Mouse (Mus musculus): ENCODE results near the gene Serpinb1a.

Gene Serpinb1a

DNA sequence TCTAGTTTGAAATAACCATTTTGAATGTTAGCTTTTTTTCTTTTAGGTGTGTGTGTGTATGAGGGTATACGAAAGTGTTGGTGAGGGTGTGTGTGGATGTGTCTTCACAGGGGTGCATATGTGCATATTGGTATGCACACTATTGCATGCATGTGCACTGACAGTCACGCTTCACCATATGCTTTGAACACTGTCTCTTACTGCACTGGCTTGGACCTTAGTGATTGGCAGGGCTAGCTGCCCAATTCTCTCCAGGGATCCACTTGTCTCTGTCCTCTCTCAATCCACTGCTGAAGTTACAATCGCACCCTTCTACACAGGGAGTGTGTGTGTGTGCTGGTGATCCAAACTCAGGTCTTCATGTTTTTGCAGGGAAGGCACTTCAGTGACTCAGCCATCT lies 9.6 kb downstream of the Serpinb1a start:
- in situ Hi-C loops (cut with MboI, MseI) = no loop called here

GRCm38 (mm10) chr13:32839314-32839713 lies 11.7 kb downstream of the Serpinb1a start:
- in situ Hi-C loops (cut with MboI, MseI) = no loop called here

DNA sequence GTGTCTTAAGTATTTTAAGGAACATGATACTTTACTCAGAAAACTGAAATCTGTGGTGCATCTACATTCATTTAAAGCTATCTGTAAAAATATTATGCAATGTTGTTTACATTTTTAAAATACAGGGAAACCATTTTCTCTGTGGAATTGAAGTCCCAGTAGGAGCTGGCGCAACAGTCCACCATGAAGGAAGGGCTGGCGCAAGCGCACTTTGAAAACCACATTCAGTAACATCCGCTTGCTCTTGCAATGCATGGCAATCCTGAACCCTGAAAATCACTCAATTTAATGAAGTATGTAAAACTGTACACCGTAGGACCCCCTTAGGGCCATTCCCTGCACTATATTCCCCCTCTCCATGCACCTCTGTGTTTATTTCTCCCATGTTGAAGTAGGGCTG lies 16.5 kb downstream of the Serpinb1a start:
- in situ Hi-C loops (cut with MboI, MseI) = no loop called here

- in situ Hi-C loops (cut with MboI, MseI) = no loop called here
Measured at GRCm38 (mm10) chr13:32833237-32833636, 17.7 kb downstream of the Serpinb1a start.

GRCm38 (mm10) chr13:32832776-32833175 lies 18.2 kb downstream of the Serpinb1a start:
- in situ Hi-C loops (cut with MboI, MseI) = no loop called here

GRCm38 (mm10) chr13:32831505-32832273 lies 19.3 kb downstream of the Serpinb1a start:
- in situ Hi-C loops (cut with MboI, MseI) = no loop called here

- in situ Hi-C loops (cut with MboI, MseI) = no loop called here
Measured at GRCm38 (mm10) chr13:32828886-32829285, 22.1 kb downstream of the Serpinb1a start.

DNA sequence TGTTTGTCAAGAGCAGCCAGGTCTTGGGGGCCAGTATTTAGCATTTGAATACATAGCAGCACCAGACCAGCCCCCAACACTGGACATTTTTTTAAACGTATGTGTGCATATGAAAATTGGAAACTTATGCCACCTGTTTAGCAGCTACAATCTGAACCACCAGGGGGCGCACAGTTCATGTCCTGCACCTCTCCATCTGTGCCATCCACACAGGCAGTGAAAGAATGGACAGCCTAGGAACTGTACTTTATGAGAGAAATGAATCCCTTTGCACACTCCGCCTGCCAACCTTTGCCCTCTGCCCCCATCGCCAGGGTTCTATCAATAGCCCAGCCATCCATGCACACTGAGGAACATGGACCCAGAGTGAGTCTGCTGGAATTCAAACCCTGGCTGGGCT lies 23.0 kb downstream of the Serpinb1a start:
- in situ Hi-C loops (cut with MboI, MseI) = no loop called here

DNA sequence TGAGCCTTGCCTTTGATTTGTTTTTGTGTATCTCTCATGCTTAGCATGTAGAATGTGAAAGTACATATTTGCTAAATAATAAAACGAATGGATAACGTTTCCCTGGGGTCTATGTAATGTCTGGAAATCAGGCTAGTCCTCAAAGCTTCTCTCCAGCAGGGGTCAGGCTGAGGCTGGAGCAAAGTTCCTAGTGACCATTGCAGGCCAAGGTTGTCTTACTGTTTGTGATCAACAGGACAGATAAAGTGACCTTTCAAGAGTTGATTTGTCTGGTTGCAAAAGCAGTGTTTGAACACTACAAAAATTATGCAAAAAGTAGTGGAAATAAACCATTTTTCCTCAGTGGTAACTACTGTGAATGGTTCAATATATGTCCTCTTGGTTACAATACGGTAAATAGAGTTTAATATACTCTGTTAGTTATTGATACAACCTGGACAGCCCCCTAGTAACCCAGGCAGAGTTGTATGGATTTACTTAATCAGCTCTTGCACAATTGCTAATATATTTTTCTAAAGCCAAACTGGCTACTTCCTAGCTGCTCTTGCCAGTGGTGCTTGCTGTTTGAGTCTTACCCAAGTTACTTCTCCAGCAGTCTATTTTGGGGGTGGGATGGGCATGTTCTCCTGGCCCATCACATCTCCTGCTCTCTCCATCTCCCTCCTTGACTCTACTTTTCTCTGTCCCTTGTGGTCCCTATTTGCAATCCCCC lies 23.7 kb downstream of the Serpinb1a start:
- in situ Hi-C loops (cut with MboI, MseI) = no loop called here

- in situ Hi-C loops (cut with MboI, MseI) = no loop called here
Measured at GRCm38 (mm10) chr13:32825546-32825945, 25.4 kb downstream of the Serpinb1a start.

GRCm38 (mm10) chr13:32824377-32825330 lies 26.3 kb downstream of the Serpinb1a start:
- in situ Hi-C loops (cut with MboI, MseI) = no loop called here

DNA sequence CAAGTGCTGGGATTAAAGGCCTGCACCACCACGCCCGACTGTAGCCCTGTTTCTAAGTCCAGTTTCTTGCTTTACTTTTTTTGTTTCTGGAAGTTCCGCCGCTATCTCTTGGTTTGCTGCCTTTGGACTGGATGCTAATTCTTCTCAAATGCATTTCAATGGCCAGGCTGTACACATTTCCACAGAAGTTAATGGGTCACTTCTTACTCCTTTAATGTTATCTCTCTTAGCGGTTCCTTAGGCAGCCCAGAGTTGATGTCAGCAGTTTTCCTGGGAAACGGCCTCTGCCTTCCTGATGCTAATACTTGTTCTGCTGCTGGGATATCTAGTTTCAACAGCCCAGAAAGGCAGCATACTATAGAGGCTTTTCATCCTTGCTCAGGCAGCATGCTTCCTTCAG lies 27.9 kb downstream of the Serpinb1a start:
- in situ Hi-C loops (cut with MboI, MseI) = no loop called here

DNA sequence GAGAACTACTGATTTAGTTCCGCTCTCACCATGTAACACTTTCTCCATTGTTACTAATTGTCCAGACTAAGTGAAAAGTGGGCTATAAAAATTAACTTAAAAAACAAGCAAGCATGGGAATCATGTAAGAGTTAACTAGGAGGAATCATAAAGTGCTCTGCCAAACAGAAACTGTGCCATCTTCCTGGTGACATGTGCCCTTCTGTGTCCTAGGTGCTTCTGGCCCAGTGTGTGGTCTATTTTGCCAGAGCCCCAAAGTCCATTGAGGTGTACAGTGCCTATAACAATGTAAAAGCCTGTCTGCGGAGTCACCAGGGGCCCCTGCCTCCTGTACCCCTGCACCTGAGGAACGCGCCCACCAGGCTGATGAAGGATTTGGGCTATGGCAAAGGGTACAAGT lies 29.3 kb downstream of the Serpinb1a start:
- in situ Hi-C loops (cut with MboI, MseI) = no loop called here

- in situ Hi-C loops (cut with MboI, MseI) = no loop called here
Measured at GRCm38 (mm10) chr13:32819926-32820325, 31.1 kb downstream of the Serpinb1a start.

GRCm38 (mm10) chr13:32819241-32819640 lies 31.7 kb downstream of the Serpinb1a start:
- in situ Hi-C loops (cut with MboI, MseI) = no loop called here

GRCm38 (mm10) chr13:32807624-32808023 lies 43.4 kb downstream of the Serpinb1a start:
- in situ Hi-C loops (cut with MboI, MseI) = no loop called here

GRCm38 (mm10) chr13:32806820-32807219 lies 44.2 kb downstream of the Serpinb1a start:
- in situ Hi-C loops (cut with MboI, MseI) = no loop called here

DNA sequence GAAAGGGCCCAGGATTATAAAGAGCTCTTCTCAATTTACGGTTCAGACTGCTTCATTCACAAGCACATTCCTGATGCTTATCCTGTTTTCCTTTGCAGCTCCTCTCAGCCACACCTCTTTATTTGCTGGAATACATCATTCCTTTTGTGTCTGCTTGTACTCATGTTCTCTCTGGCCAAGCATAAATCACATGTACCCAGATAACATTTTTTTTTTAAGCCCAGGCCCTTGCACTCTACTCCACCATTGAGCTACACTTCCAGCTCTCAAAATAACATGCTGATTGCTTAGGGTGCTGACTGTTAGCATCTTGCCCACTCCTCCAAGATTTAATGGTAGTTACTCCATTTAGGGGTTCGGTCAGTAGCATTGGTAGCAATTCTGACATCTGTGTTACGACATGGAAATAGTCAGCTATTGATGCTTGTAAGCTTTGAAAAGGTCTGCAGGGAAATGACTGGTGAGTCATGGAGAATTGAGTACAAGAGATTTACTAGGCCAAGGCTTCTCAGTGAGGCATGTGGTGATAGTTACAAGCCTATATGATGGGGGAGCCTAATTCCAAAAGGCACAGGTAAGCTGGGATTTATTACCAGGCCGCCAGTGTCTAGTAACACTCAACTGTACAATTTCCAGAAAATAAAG lies 47.2 kb downstream of the Serpinb1a start:
- in situ Hi-C loops (cut with MboI, MseI) = loop anchor here (5.0 kb wide), 1 partner anchor 203 kb away; no protein-coding TSS in a partner anchor

GRCm38 (mm10) chr13:32802259-32803081 lies 48.5 kb downstream of the Serpinb1a start, which contains the start of gene D930007J09Rik:
TSS of gene D930007J09Rik (minus strand) at chr13:32802849.
- in situ Hi-C loops (cut with MboI, MseI) = loop anchor here (5.0 kb wide), 1 partner anchor 205 kb away; no protein-coding TSS in a partner anchor

DNA sequence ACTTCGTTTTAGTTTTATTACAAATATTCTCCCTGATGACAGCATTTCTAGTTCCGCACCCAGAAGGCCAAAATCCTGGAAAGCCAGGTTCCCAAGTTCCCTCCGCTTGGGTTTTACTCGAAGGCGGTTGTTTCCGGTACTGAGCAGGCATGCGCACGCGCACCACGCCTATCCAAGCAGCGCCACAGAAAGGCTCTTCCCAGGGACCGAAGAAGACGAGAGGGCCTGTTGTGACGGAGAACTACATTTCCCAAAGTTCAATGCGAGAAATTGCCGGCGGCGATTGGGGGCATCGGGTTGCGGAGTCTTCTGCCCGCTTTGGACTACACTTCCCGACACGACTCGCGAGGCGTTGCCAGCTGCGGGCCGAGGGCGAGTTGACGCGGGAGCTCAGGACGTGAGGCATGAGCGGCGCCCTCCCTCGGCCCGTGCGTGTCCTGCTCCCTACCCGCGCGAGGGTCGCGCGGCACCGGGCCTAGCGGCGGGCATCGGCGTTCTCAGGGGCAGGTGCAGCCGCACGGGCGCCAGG lies 49.2 kb downstream of the Serpinb1a start, which contains the start of gene Wrnip1:
Gene Wrnip1, plus strand, starts transcription at position 346 of the 529 bp plus-strand sequence.
- in situ Hi-C loops (cut with MboI, MseI) = loop anchor here (5.0 kb wide), 1 partner anchor 206 kb away; no protein-coding TSS in a partner anchor
